Mouse (Mus musculus): ENCODE results near the gene Zfp598. TPM values are rescaled to one million over a fixed set of nuclear protein-coding genes. Genes with fewer than 3 reads are reported as not detected.
A peak's percentile ranks its signal among the peaks of the same experiment; 100 is the strongest.
"Not testable (repeated sequence)": the region's sequence is repeated elsewhere in the genome, so short reads cannot be mapped to it uniquely, and the experiment has no call there.

Zfp598 gene
- total RNA-seq, 2 experiments from 2014 or later = 50.0 to 55.7 TPM

- DNase-seq (ENCODE audit: low spot score in 2 of 2) = no peak
These were observed 23.6 kb upstream of the Zfp598 start for GRCm38 (mm10) chr17:24645916-24646315.

- no peak for DNase-seq (ENCODE audit: low spot score in 2 of 2)
These were observed 23.1 kb upstream of the Zfp598 start for GRCm38 (mm10) chr17:24646381-24646780.

GRCm38 (mm10) chr17:24647493-24647892, 22.0 kb upstream of the Zfp598 start:
- DNase-seq (ENCODE audit: low spot score in 2 of 2) = no peak

GRCm38 (mm10) chr17:24648731-24649377, 20.6 kb upstream of the Zfp598 start:
- DNase-seq (ENCODE audit: low spot score in 2 of 2) = no peak

- DNase-seq (ENCODE audit: low spot score in 2 of 2) = peak; percentile 38 to 56
These were observed 19.9 kb upstream of the Zfp598 start for GRCm38 (mm10) chr17:24649581-24650069.

GRCm38 (mm10) chr17:24650070-24650616, 19.3 kb upstream of the Zfp598 start, which contains the start of gene Slc9a3r2:
TSS of gene Slc9a3r2 (minus strand) at chr17:24650327.
- peak; percentile 65 to 72 for DNase-seq (ENCODE audit: low spot score in 2 of 2)

GRCm38 (mm10) chr17:24650766-24651165, 18.7 kb upstream of the Zfp598 start:
- no peak for DNase-seq (ENCODE audit: low spot score in 2 of 2)

- no peak for DNase-seq (ENCODE audit: low spot score in 2 of 2)
These were observed 17.7 kb upstream of the Zfp598 start for GRCm38 (mm10) chr17:24651835-24652234.

- peak; percentile 69 to 77 for DNase-seq (ENCODE audit: low spot score in 2 of 2)
These were observed 15.3 kb upstream of the Zfp598 start for GRCm38 (mm10) chr17:24653967-24654710.

GRCm38 (mm10) chr17:24654969-24655368, 14.5 kb upstream of the Zfp598 start:
- DNase-seq (ENCODE audit: low spot score in 2 of 2) = no peak

- no peak for DNase-seq (ENCODE audit: low spot score in 2 of 2)
These were observed 11.3 kb upstream of the Zfp598 start, which contains the start of gene Npw for GRCm38 (mm10) chr17:24658017-24658758. TSS of gene Npw (minus strand) at chr17:24658457.

GRCm38 (mm10) chr17:24667011-24667410, 2.5 kb upstream of the Zfp598 start:
- not testable (repeated sequence) for DNase-seq (ENCODE audit: low spot score in 2 of 2)

GRCm38 (mm10) chr17:24667416-24667815, 2.1 kb upstream of the Zfp598 start:
- DNase-seq (ENCODE audit: low spot score in 2 of 2) = peak; percentile 37 to 52

GRCm38 (mm10) chr17:24669214-24669544, 308 bp upstream of the Zfp598 start:
- DNase-seq (ENCODE audit: low spot score in 2 of 2) = not testable (repeated sequence)

- DNase-seq (ENCODE audit: low spot score in 2 of 2) = no peak
These were observed 858 bp downstream of the Zfp598 start for GRCm38 (mm10) chr17:24670246-24670844.

GRCm38 (mm10) chr17:24671346-24671745, 1.9 kb downstream of the Zfp598 start:
- no peak for DNase-seq (ENCODE audit: low spot score in 2 of 2)

- peak; percentile 40 to 48 for DNase-seq (ENCODE audit: low spot score in 2 of 2)
These were observed 2.7 kb downstream of the Zfp598 start for GRCm38 (mm10) chr17:24672141-24672540.

GRCm38 (mm10) chr17:24674277-24674676, 4.8 kb downstream of the Zfp598 start:
- no peak for DNase-seq (ENCODE audit: low spot score in 2 of 2)

- DNase-seq (ENCODE audit: low spot score in 2 of 2) = peak in 1 of 2 experiments; percentile 52
These were observed 6.7 kb downstream of the Zfp598 start for GRCm38 (mm10) chr17:24676187-24676586.

- no peak for DNase-seq (ENCODE audit: low spot score in 2 of 2)
These were observed 7.4 kb downstream of the Zfp598 start for GRCm38 (mm10) chr17:24676877-24677276.
